Mouse (Mus musculus) C2C12 (cell line): Measurements from ENCODE around the gene Tatdn3. TPM values are rescaled to one million over a fixed set of nuclear protein-coding genes. Genes with fewer than 3 reads are reported as not detected.
"Not testable (repeated sequence)": the region's sequence is repeated elsewhere in the genome, so short reads cannot be mapped to it uniquely, and the experiment has no call there.

ENCODE experiments used
- H3K27me3 ChIP-seq: one replicate; pipeline ENCODE4 v1.6.1; 2011; ENCODE audit not compliant: control insufficient read depth, insufficient read depth, insufficient read length
- H3K36me3 ChIP-seq: one replicate; pipeline ENCODE4 v1.6.1; 2011; ENCODE audit not compliant: control insufficient read depth, insufficient read depth
- H3K4me3 ChIP-seq: one replicate; pipeline ENCODE4 v1.5.1; 2011; ENCODE audit warnings: mild to moderate bottlenecking, control low read depth; ENCODE audit not compliant: poor library complexity, insufficient read depth, severe bottlenecking
- H3K79me2 ChIP-seq: one replicate; pipeline ENCODE4 v1.6.1; 2011; ENCODE audit not compliant: control insufficient read depth, insufficient read depth
- H3K79me3 ChIP-seq: one replicate; pipeline ENCODE4 v1.6.1; 2011; ENCODE audit warnings: low read depth, control low read depth
- H3ac ChIP-seq: one replicate; pipeline ENCODE3; 2011; ENCODE audit warnings: low read depth; ENCODE audit not compliant: control insufficient read depth, insufficient read length
- CEBPB ChIP-seq: IDR thresholded peaks from one replicate; pipeline ENCODE4 v1.6.1; 2011; ENCODE audit warnings: low read depth, mild to moderate bottlenecking, control low read depth, moderate library complexity
- CTCF ChIP-seq: IDR thresholded peaks from one replicate; pipeline ENCODE4 v1.5.1; 2011; ENCODE audit not compliant: control insufficient read depth, insufficient read depth, insufficient read length
- FOSL1 ChIP-seq: IDR thresholded peaks from one replicate; pipeline ENCODE4 v1.8.0; 2011; ENCODE audit warnings: mild to moderate bottlenecking, low read length; ENCODE audit not compliant: poor library complexity, insufficient read depth, severe bottlenecking
- MAX ChIP-seq: IDR thresholded peaks from one replicate; pipeline ENCODE4 v1.6.1; 2011; ENCODE audit warnings: mild to moderate bottlenecking, control low read depth
- MYOD1 ChIP-seq: IDR thresholded peaks from one replicate; pipeline ENCODE4 v1.6.1; 2011; ENCODE audit warnings: low read depth; ENCODE audit not compliant: control insufficient read depth, insufficient read length
- MYOG ChIP-seq: IDR thresholded peaks from one replicate; pipeline ENCODE4 v1.6.1; 2011; ENCODE audit not compliant: control insufficient read depth, insufficient read length; ENCODE audit errors: extremely low read depth
- USF1 ChIP-seq: IDR thresholded peaks from one replicate; pipeline ENCODE4 v1.6.1; 2011; ENCODE audit warnings: low read depth, mild to moderate bottlenecking, control low read depth, moderate library complexity
- polyA plus RNA-seq: library from polyadenylated mRNA; unstranded; fragments of >200 nt; fragmentation: generic; extraction: Trizol; gene quantifications from one replicate; pipeline ENCODE4 v1.2.1, GENCODE M21; 2012; ENCODE audit warnings: missing spikeins

Tatdn3 gene
- polyA plus RNA-seq, 1 experiment = 6.1 TPM

- peaks cover 17% of the 10 kb centered on the region for H3K36me3 ChIP-seq
- peak overlapping the region; percentile 57 for H3ac ChIP-seq
- H3K4me3 ChIP-seq = peak overlapping the region; percentile 74
- TF ChIP-seq USF1 (no peak), MAX (no peak), MYOD1 (no peak), CEBPB (no peak), FOSL1 (no peak), MYOG (no peak), CTCF (no peak)
- H3K79me2 ChIP-seq = peaks cover 43% of the 10 kb centered on the region
- H3K79me3 ChIP-seq = peaks cover 23% of the 10 kb centered on the region
- no peaks in the 10 kb centered on the region for H3K27me3 ChIP-seq
These were observed 37.4 kb downstream of the Tatdn3 start for GRCm38 (mm10) chr1:191025016-191026012.

GRCm38 (mm10) chr1:191023806-191024205 lies 38.9 kb downstream of the Tatdn3 start:
- not testable (repeated sequence) for H3K27me3 ChIP-seq, H3K4me3 ChIP-seq, H3ac ChIP-seq
- Histone ChIP-seq H3K79me3 (peaks cover 23% of the 10 kb centered on the region), H3K79me2 (peaks cover 43% of the 10 kb centered on the region), H3K36me3 (peaks cover 24% of the 10 kb centered on the region)

DNA sequence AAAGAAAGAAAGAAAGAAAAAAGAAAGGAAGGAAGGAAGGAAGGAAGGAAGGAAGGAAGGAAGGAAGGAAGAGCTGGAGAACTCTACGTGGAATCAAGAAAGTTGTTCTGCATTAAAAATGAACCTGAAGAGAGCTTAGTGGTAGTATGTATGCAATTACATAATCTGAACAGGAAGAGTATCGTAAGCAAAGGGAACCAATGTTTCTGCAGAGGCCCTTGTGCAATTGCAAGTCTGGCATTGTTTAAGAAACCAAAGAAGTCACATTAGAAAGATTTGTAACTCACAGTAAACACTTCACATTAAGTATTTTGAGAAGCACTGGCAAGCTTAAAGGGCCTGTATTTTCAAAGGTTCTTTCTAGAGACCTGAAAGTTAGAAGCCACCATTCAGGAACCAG lies 39.6 kb downstream of the Tatdn3 start:
- Histone ChIP-seq H3K27me3 (no peaks in the 10 kb centered on the region), H3K4me3 (no peak overlapping the region), H3ac (no peak overlapping the region), H3K79me3 (peaks cover 23% of the 10 kb centered on the region), H3K36me3 (peaks cover 28% of the 10 kb centered on the region), H3K79me2 (peaks cover 43% of the 10 kb centered on the region)
- no peak for TF ChIP-seq MYOD1
- TF ChIP-seq USF1 = no peak
- no peak for TF ChIP-seq MYOG
- TF ChIP-seq MAX = no peak
- no peak for TF ChIP-seq FOSL1

- H3K79me3 ChIP-seq = peaks cover 23% of the 10 kb centered on the region
- no peak overlapping the region for H3ac ChIP-seq
- H3K79me2 ChIP-seq = peaks cover 50% of the 10 kb centered on the region
- TF ChIP-seq CTCF (no peak), MAX (no peak), MYOG (no peak)
- no peak overlapping the region for H3K4me3 ChIP-seq
- H3K36me3 ChIP-seq = peaks cover 28% of the 10 kb centered on the region
- H3K27me3 ChIP-seq = no peaks in the 10 kb centered on the region
These were observed 41.7 kb downstream of the Tatdn3 start for GRCm38 (mm10) chr1:191021016-191021415.

- Histone ChIP-seq H3K4me3 (no peak overlapping the region), H3K27me3 (no peaks in the 10 kb centered on the region), H3K79me3 (peaks cover 21% of the 10 kb centered on the region), H3ac (no peak overlapping the region), H3K79me2 (peaks cover 46% of the 10 kb centered on the region), H3K36me3 (peaks cover 30% of the 10 kb centered on the region)
- TF ChIP-seq CTCF (no peak), USF1 (no peak), MAX (no peak), CEBPB (no peak), FOSL1 (no peak), MYOD1 (no peak), MYOG (no peak)
These were observed 42.4 kb downstream of the Tatdn3 start for GRCm38 (mm10) chr1:191020217-191020924.

DNA sequence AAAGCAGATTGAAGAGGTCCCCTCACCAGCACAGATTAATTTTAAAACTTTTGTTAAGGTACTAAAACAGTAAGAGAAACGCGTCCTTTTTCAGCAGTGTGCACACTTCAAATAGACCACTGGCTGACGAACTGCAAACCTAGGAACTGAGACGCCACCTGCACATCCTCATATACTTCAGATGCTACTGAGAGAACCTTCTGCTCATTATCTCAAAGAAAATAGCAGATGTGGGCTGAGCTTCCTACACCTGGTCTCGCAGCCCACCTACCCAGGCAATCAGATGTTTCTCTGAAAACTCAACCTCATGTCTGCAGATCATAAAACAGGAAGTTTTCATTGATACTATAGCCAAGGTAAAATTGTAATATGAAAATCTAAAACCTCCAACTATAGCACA lies 42.9 kb downstream of the Tatdn3 start:
- Histone ChIP-seq H3ac (no peak overlapping the region), H3K36me3 (peaks cover 35% of the 10 kb centered on the region), H3K27me3 (no peaks in the 10 kb centered on the region), H3K4me3 (no peak overlapping the region), H3K79me2 (peaks cover 40% of the 10 kb centered on the region), H3K79me3 (peaks cover 16% of the 10 kb centered on the region)
- TF ChIP-seq MYOG (no peak), CTCF (no peak), FOSL1 (no peak), MAX (no peak)
